Mouse (Mus musculus) thymus, postnatal 25 days (tissue): ENCODE measurements around the gene Spint2.

Source experiments
- DNase-seq: peaks from one replicate; pipeline ENCODE4 v3.0.0; 2022

The Spint2 gene

GRCm38 (mm10) chr7:29279261-29279660, 2.5 kb downstream of the Spint2 start:
- peak; percentile 43 for DNase-seq

GRCm38 (mm10) chr7:29277510-29277909, 4.2 kb downstream of the Spint2 start:
- no peak for DNase-seq

- no peak for DNase-seq
Measured at GRCm38 (mm10) chr7:29276715-29277114, 5.0 kb downstream of the Spint2 start.

GRCm38 (mm10) chr7:29271687-29272465, 9.8 kb downstream of the Spint2 start:
- DNase-seq: no peak

GRCm38 (mm10) chr7:29270445-29270844, 11.3 kb downstream of the Spint2 start:
- DNase-seq: no peak

- DNase-seq: no peak
Measured at GRCm38 (mm10) chr7:29266931-29267330, 14.8 kb downstream of the Spint2 start.

GRCm38 (mm10) chr7:29265636-29266035, 16.1 kb downstream of the Spint2 start:
- no peak for DNase-seq

- no peak for DNase-seq
Measured at GRCm38 (mm10) chr7:29263831-29264230, 17.9 kb downstream of the Spint2 start.

- DNase-seq: no peak
Measured at GRCm38 (mm10) chr7:29262151-29262550, 19.6 kb downstream of the Spint2 start.

GRCm38 (mm10) chr7:29259781-29260730, 21.7 kb downstream of the Spint2 start:
- DNase-seq: peak; percentile 50

GRCm38 (mm10) chr7:29257368-29257767, 24.3 kb downstream of the Spint2 start:
- no peak for DNase-seq

- no peak for DNase-seq
Measured at GRCm38 (mm10) chr7:29255875-29256274, 25.8 kb downstream of the Spint2 start.

GRCm38 (mm10) chr7:29253842-29254241, 27.9 kb downstream of the Spint2 start:
- DNase-seq: no peak

GRCm38 (mm10) chr7:29251166-29251565, 30.5 kb downstream of the Spint2 start:
- DNase-seq: peak; percentile 65

GRCm38 (mm10) chr7:29248261-29248841, 33.4 kb downstream of the Spint2 start, which contains the start of gene 2200002D01Rik:
Gene 2200002D01Rik (minus strand): TSS chr7:29248466.
- DNase-seq: peak; percentile 48

GRCm38 (mm10) chr7:29247706-29248105, 34.0 kb downstream of the Spint2 start:
- peak; percentile 28 for DNase-seq

GRCm38 (mm10) chr7:29247314-29247700, 34.4 kb downstream of the Spint2 start:
- peak; percentile 90 for DNase-seq

- no peak for DNase-seq
Measured at GRCm38 (mm10) chr7:29246619-29247313, 34.9 kb downstream of the Spint2 start.

GRCm38 (mm10) chr7:29246015-29246414, 35.7 kb downstream of the Spint2 start:
- no peak for DNase-seq

GRCm38 (mm10) chr7:29244732-29245416, 36.8 kb downstream of the Spint2 start:
- DNase-seq: peak; percentile 51

GRCm38 (mm10) chr7:29238019-29238967, 43.4 kb downstream of the Spint2 start, which contains the start of gene Yif1b:
Gene Yif1b (plus strand): TSS chr7:29238329.
- peak; percentile 98 for DNase-seq
